Mouse (Mus musculus): ENCODE results near the gene Myog.

Gene Myog

GRCm38 (mm10) chr1:134281563-134281962 lies 8.2 kb upstream of the Myog start:
- in situ Hi-C loops (cut with MboI; ENCODE audit: low pct_unique_long_range_greater_than_20kb in 1 of 2, low sequenced_read_pairs in 2 of 2, unreplicated experiment in 1 of 2): no loop called here

- in situ Hi-C loops (cut with MboI; ENCODE audit: low pct_unique_long_range_greater_than_20kb in 1 of 2, low sequenced_read_pairs in 2 of 2, unreplicated experiment in 1 of 2): no loop called here
Observed at GRCm38 (mm10) chr1:134282342-134282741, 7.4 kb upstream of the Myog start.

- in situ Hi-C loops (cut with MboI; ENCODE audit: low pct_unique_long_range_greater_than_20kb in 1 of 2, low sequenced_read_pairs in 2 of 2, unreplicated experiment in 1 of 2): no loop called here
Observed at GRCm38 (mm10) chr1:134283108-134283507, 6.7 kb upstream of the Myog start.

DNA sequence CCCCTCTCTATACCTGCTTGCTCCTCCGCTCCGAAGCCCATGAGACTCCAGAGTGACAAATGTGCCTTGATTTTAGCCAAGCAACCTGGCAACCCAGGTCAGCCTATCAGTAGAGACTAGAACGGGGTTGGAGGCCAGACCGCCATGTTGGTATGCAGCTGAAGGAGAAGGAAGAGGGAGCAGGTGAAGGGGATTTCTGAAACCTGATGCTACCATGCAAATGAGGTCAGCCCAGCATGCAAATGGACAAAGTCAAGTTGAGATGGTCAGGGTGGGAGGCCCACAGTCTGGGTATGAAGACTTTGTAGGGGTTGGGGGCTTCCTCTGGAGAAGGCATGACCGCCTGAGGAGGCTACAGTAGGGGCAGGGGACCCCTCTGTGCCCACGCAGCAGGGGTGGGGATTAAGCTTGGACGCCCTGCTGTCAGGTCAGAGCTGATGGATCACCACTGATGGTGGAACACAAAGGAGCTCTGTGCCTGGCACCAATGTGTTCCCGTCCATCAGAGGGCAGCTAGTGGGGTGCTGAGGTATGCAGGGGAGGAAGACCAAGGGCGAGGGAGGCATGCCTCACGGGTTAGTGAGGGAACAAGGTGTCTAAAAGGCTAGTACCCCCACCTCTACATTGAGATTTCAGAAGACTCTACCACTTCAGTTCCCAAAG lies 4.2 kb upstream of the Myog start:
- in situ Hi-C loops (cut with MboI; ENCODE audit: low pct_unique_long_range_greater_than_20kb in 1 of 2, low sequenced_read_pairs in 2 of 2, unreplicated experiment in 1 of 2): no loop called here

DNA sequence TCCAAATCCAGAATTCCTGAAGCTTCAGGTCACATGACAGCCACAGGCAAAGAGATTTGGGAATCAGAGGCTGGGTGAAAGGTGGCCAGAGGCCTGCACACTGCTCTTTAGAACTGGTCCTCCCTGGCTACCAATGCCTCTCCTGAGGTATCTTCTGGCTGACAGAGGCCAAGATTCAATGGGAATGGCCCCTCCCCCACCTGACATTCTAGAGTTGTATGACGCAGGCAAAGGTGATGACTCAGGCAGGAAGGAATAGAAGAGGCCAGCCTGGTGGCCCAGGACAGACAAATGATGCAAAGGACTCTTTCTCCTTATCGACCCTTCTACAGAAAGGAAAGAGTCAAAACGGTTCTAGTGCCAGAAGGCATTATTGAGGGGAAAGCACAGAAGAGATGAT lies 1.6 kb upstream of the Myog start:
- in situ Hi-C loops (cut with MboI; ENCODE audit: low pct_unique_long_range_greater_than_20kb in 1 of 2, low sequenced_read_pairs in 2 of 2, unreplicated experiment in 1 of 2): no loop called here

DNA sequence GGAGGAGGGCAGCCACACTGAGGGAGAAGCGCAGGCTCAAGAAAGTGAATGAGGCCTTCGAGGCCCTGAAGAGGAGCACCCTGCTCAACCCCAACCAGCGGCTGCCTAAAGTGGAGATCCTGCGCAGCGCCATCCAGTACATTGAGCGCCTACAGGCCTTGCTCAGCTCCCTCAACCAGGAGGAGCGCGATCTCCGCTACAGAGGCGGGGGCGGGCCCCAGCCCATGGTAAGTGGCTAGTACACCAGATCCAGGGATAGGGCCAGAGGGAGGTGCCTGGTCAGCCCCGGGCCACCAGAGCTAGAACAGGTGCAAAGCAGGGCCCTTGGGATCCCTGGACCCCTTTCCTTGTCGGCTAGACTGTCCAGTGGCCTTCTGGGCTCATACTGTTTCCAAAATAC lies 511 bp downstream of the Myog start:
- in situ Hi-C loops (cut with MboI; ENCODE audit: low pct_unique_long_range_greater_than_20kb in 1 of 2, low sequenced_read_pairs in 2 of 2, unreplicated experiment in 1 of 2): loop anchor here in 1 of 2 experiments (5.0 kb wide), 1 partner anchor 138 kb away; no protein-coding TSS in a partner anchor

DNA sequence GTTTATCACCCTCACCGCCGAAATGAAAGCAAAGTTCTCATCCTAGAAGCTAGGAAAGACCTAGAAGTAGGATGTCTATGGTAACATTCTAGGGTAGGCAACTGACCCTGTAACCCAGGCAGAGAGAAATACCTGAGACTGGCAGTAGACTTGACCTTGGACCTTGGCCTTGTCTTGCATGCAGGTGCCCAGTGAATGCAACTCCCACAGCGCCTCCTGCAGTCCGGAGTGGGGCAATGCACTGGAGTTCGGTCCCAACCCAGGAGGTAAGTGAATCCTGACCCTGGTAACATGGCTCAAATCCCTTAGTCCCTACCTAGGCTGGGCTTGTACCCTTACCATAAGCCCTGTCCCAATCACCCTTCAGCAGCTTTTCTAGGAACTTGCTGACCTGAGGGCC lies 1.1 kb downstream of the Myog start:
- in situ Hi-C loops (cut with MboI; ENCODE audit: low pct_unique_long_range_greater_than_20kb in 1 of 2, low sequenced_read_pairs in 2 of 2, unreplicated experiment in 1 of 2): loop anchor here in 1 of 2 experiments (5.0 kb wide), 1 partner anchor 139 kb away; no protein-coding TSS in a partner anchor

GRCm38 (mm10) chr1:134291555-134291954 lies 1.8 kb downstream of the Myog start:
- in situ Hi-C loops (cut with MboI; ENCODE audit: low pct_unique_long_range_greater_than_20kb in 1 of 2, low sequenced_read_pairs in 2 of 2, unreplicated experiment in 1 of 2): loop anchor here in 1 of 2 experiments (5.0 kb wide), 1 partner anchor 139 kb away; no protein-coding TSS in a partner anchor

- in situ Hi-C loops (cut with MboI; ENCODE audit: low pct_unique_long_range_greater_than_20kb in 1 of 2, low sequenced_read_pairs in 2 of 2, unreplicated experiment in 1 of 2): loop anchor here in 1 of 2 experiments (5.0 kb wide), 1 partner anchor 140 kb away; no protein-coding TSS in a partner anchor
Observed at GRCm38 (mm10) chr1:134292073-134292472, 2.3 kb downstream of the Myog start.

- in situ Hi-C loops (cut with MboI; ENCODE audit: low pct_unique_long_range_greater_than_20kb in 1 of 2, low sequenced_read_pairs in 2 of 2, unreplicated experiment in 1 of 2): loop anchor here in 1 of 2 experiments (5.0 kb wide), 1 partner anchor 140 kb away; no protein-coding TSS in a partner anchor
Observed at GRCm38 (mm10) chr1:134292601-134293000, 2.8 kb downstream of the Myog start.

DNA sequence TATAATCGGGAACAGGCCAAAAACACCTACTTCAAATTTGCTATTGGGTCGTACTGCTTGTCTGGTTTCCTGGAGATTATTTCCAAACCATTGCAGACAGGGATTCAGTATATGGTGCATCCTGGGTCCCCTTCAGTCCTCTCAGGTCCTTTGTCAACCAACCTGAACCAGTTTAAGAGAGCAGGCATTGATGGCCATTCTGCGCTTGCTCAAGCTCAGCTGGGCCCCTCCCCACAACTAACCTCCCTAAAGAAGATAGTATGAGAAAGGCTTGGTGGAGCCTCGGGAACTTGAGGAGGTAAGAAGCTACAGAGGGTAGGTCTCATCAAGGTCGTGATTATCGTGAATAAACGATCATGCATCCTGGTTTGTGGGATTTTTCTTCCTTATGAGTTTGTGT lies 3.5 kb downstream of the Myog start:
- in situ Hi-C loops (cut with MboI; ENCODE audit: low pct_unique_long_range_greater_than_20kb in 1 of 2, low sequenced_read_pairs in 2 of 2, unreplicated experiment in 1 of 2): loop anchor here in 1 of 2 experiments (5.0 kb wide), 1 partner anchor 141 kb away; no protein-coding TSS in a partner anchor

- in situ Hi-C loops (cut with MboI; ENCODE audit: low pct_unique_long_range_greater_than_20kb in 1 of 2, low sequenced_read_pairs in 2 of 2, unreplicated experiment in 1 of 2): loop anchor here in 1 of 2 experiments (5.0 kb wide), 1 partner anchor 142 kb away; no protein-coding TSS in a partner anchor
Observed at GRCm38 (mm10) chr1:134293738-134294604, 4.2 kb downstream of the Myog start.

GRCm38 (mm10) chr1:134297265-134297664 lies 7.5 kb downstream of the Myog start:
- in situ Hi-C loops (cut with MboI; ENCODE audit: low pct_unique_long_range_greater_than_20kb in 1 of 2, low sequenced_read_pairs in 2 of 2, unreplicated experiment in 1 of 2): no loop called here

- in situ Hi-C loops (cut with MboI; ENCODE audit: low pct_unique_long_range_greater_than_20kb in 1 of 2, low sequenced_read_pairs in 2 of 2, unreplicated experiment in 1 of 2): no loop called here
Observed at GRCm38 (mm10) chr1:134298636-134299411, 9.0 kb downstream of the Myog start.

- in situ Hi-C loops (cut with MboI; ENCODE audit: low pct_unique_long_range_greater_than_20kb in 1 of 2, low sequenced_read_pairs in 2 of 2, unreplicated experiment in 1 of 2): no loop called here
Observed at GRCm38 (mm10) chr1:134302568-134303238, 12.9 kb downstream of the Myog start.

DNA sequence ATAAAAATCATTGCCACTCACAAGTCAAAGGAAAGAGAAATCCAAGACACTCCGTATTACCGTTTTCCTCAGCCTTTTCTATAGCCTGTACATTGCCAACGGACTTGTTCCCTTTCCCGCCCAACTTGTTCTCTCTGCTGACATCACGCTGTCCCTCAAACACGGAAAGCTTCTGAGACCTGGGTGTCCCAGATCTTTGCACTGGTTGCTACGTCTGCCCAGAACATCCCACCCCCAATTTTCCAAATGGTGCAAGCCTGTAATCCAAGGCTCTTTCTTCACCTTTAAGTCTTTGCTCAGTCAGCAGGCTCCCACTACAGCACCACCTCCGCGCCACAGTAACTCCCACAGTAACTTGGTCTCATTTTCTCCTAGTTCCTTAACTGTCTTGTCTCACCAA lies 15.2 kb downstream of the Myog start:
- in situ Hi-C loops (cut with MboI; ENCODE audit: low pct_unique_long_range_greater_than_20kb in 1 of 2, low sequenced_read_pairs in 2 of 2, unreplicated experiment in 1 of 2): no loop called here

GRCm38 (mm10) chr1:134307409-134307808 lies 17.6 kb downstream of the Myog start:
- in situ Hi-C loops (cut with MboI; ENCODE audit: low pct_unique_long_range_greater_than_20kb in 1 of 2, low sequenced_read_pairs in 2 of 2, unreplicated experiment in 1 of 2): no loop called here

DNA sequence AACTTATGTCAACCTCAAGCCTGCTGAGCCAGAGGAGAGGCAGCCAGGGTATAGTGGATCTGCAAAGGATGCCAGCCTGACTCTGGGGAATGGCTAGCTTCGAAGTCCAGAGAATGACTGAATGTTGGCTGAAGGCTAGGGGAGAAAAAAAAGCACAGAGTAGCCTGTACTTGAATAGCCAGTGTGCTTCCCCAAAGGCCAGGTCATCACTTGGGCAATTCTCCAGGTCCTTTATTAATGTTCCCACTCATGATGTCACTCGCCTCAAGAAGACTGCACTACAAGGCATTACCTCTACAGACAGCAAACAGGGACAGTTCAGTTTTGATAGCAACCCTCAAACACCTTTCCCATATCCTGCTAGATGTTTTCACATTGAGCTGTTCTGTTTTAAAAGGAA lies 20.5 kb downstream of the Myog start:
- in situ Hi-C loops (cut with MboI; ENCODE audit: low pct_unique_long_range_greater_than_20kb in 1 of 2, low sequenced_read_pairs in 2 of 2, unreplicated experiment in 1 of 2): no loop called here

Data from mouse embryonic stem cell (cell line).